In genomic region chrX:140831706-140832105, GRCm38 (mm10) we compare ENCODE assay signal across 22 mouse cellular contexts. TPM values are rescaled to one million over a fixed set of nuclear protein-coding genes. Genes with fewer than 3 reads are reported as not detected.
"Had no signal": no experiment of that assay in that cellular context is flagged by ENCODE, and none has a peak within 500 bp of the region (broad histone marks: within the 10 kb centered on the region; RNA-seq: fewer than 3 reads in every experiment).

No protein-coding gene starts in this region.

- H3K4me1 ChIP-seq: kidney, embryonic 15.5 days; liver, embryonic 12.5 days; midbrain, embryonic 10.5 days; neural tube, embryonic 12.5 days had no signal

- DNase-seq: kidney, adult 2 months; kidney, postnatal 14 days; layer of hippocampus, adult 9-11 months; layer of hippocampus, postnatal 36 days; midbrain, embryonic 14.5 days; right cerebral cortex, postnatal 25 days; thymus, postnatal 36 days had no signal

- H3K36me3 ChIP-seq: kidney, embryonic 15.5 days; liver, embryonic 12.5 days; midbrain, embryonic 10.5 days; neural tube, embryonic 12.5 days had no signal

- H3K9ac ChIP-seq: kidney, embryonic 15.5 days; liver, embryonic 12.5 days; neural tube, embryonic 12.5 days had no signal

- H3K27ac ChIP-seq: kidney, embryonic 15.5 days; liver, embryonic 12.5 days; midbrain, embryonic 10.5 days; neural tube, embryonic 12.5 days had no signal

- H3K4me3 ChIP-seq: kidney, embryonic 15.5 days; liver, embryonic 12.5 days; midbrain, embryonic 10.5 days; neural tube, embryonic 12.5 days had no signal

RNA-seq across cellular contexts. Expression of gene Tex13b, which starts 18.5 kb away (rescaled TPM):
- total RNA-seq: layer of hippocampus, postnatal 36 days; left cerebral cortex, postnatal 36 days; megakaryocyte, adult 5-6 weeks; monocyte, adult 5-6 weeks; neutrophil, adult 5-6 weeks had no signal
- polyA plus RNA-seq: intestine, embryonic 16.5 days; kidney, adult 2 months; large intestine, adult 2 months; limb, embryonic 14.5 days; liver, embryonic 12.5 days; liver, embryonic 16.5 days; midbrain, embryonic 10.5 days; midbrain, embryonic 14.5 days; neural tube, embryonic 12.5 days; small intestine, adult 2 months; stomach, embryonic 16.5 days; thymus, postnatal 0 days had no signal
